Mouse (Mus musculus) midbrain, embryonic 11.5 days (tissue): ENCODE results near the gene Mybbp1a. TPM values are rescaled to one million over a fixed set of nuclear protein-coding genes. Genes with fewer than 3 reads are reported as not detected.

Experiments used
- ATAC-seq: fragments of 200-750 bp; cut with Nextera tagmentation; 2 replicates; pipeline ENCODE4 v1.8.0; 2017; ENCODE audit warnings: moderate TSS enrichment, moderate library complexity; ENCODE audit not compliant: low FRiP score
- DNase-seq: peaks from one replicate; pipeline ENCODE4 v3.0.0; 2015; ENCODE audit warnings: low spot score; ENCODE audit errors: missing footprints
- H3K27ac ChIP-seq: fragments of 300-500 bp; sonication (generic); 2 replicates; pipeline ENCODE4 v1.5.1; 2014; ENCODE audit warnings: low read depth, low read length
- H3K27me3 ChIP-seq: fragments of 300-500 bp; sonication (generic); 2 replicates; pipeline ENCODE4 v1.6.1; 2014; ENCODE audit warnings: mild to moderate bottlenecking, low read length, moderate library complexity, mixed read lengths; ENCODE audit not compliant: control insufficient read depth, insufficient read depth
- H3K36me3 ChIP-seq: fragments of 300-500 bp; sonication (generic); 2 replicates; pipeline ENCODE4 v1.6.1; 2014; ENCODE audit warnings: mild to moderate bottlenecking, low read length, moderate library complexity, mixed read lengths; ENCODE audit not compliant: control insufficient read depth, insufficient read depth
- H3K4me1 ChIP-seq: fragments of 300-500 bp; sonication (generic); 2 replicates; pipeline ENCODE4 v1.6.1; 2014; ENCODE audit warnings: low read length; ENCODE audit not compliant: control insufficient read depth, insufficient read depth
- H3K4me2 ChIP-seq: fragments of 300-500 bp; sonication (generic); 2 replicates; pipeline ENCODE4 v1.6.1; 2014; ENCODE audit warnings: mild to moderate bottlenecking, moderate library complexity
- H3K4me3 ChIP-seq: fragments of 300-500 bp; sonication (generic); 2 replicates; pipeline ENCODE4 v1.5.1; 2014; ENCODE audit warnings: low read depth, low read length
- H3K9ac ChIP-seq: fragments of 300-500 bp; sonication (generic); 2 replicates; pipeline ENCODE4 v1.6.1; 2014; ENCODE audit warnings: low read length
- H3K9me3 ChIP-seq: fragments of 300-500 bp; sonication (generic); 2 replicates; pipeline ENCODE4 v1.6.1; 2016; ENCODE audit warnings: low read length; ENCODE audit not compliant: control insufficient read depth
- WGBS: fragments of 180-500 bp; shearing (Covaris S2); extraction: QIAGEN DNeasy Blood & Tissue Kit; methylation state at CpG from one replicate; pipeline ENCODE4 v1.1.7; 2014; 5-methylcytosine and 5-hydroxymethylcytosine counted together
- polyA plus RNA-seq: library from polyadenylated mRNA; unstranded; fragments of >200 nt; fragmentation: Nextera tagmentation; extraction: Ambion mirVana; gene quantifications from 2 replicates; pipeline ENCODE4 v1.2.1, GENCODE M21; 2014

The Mybbp1a gene
- polyA plus RNA-seq, 1 experiment from 2014 or later: 144 TPM

- Histone ChIP-seq H3K27me3 (peaks cover 18% of the 10 kb centered on the region), H3K4me3 (no peak overlapping the region)
- no peak for DNase-seq
Measured at GRCm38 (mm10) chr11:72487171-72487570, 46.0 kb downstream of the Mybbp1a start.

GRCm38 (mm10) chr11:72487739-72488138 is 46.6 kb downstream of the Mybbp1a start:
- H3K9me3 ChIP-seq: no peaks in the 10 kb centered on the region
- no peak for DNase-seq
- 92% methylated on average over 2 of the region's 2 CpGs for WGBS
- 0 out of 2 replicates have a peak overlapping the region, but pooled peaks have one; percentile 2 for H3K4me3 ChIP-seq
- peaks cover 7% of the 10 kb centered on the region; the same call in 1 of the 2 replicates for H3K4me1 ChIP-seq
- H3K36me3 ChIP-seq: no peaks in the 10 kb centered on the region
- ATAC-seq: no peak
- no peak overlapping the region for H3K27ac ChIP-seq
- no peak overlapping the region for H3K9ac ChIP-seq
- H3K27me3 ChIP-seq: peaks cover 18% of the 10 kb centered on the region
- H3K4me2 ChIP-seq: peak overlapping the region; percentile 89

More at GRCm38 (mm10) chr11:72487171-72487570, 46.0 kb downstream of the Mybbp1a start:
- no peak for ATAC-seq
- WGBS: 70% methylated on average over 5 of the region's 5 CpGs
- no peak overlapping the region for H3K9ac ChIP-seq
- peaks cover 7% of the 10 kb centered on the region; the same call in 1 of the 2 replicates for H3K4me1 ChIP-seq
- no peak overlapping the region for H3K27ac ChIP-seq
- H3K36me3 ChIP-seq: no peaks in the 10 kb centered on the region
- no peaks in the 10 kb centered on the region for H3K9me3 ChIP-seq
- H3K4me2 ChIP-seq: no peak overlapping the region

- Histone ChIP-seq H3K4me3 (peak overlapping the region; percentile 65), H3K4me2 (peak overlapping the region; percentile 89), H3K27me3 (peaks cover 18% of the 10 kb centered on the region), H3K36me3 (no peaks in the 10 kb centered on the region), H3K9me3 (no peaks in the 10 kb centered on the region), H3K27ac (peak overlapping the region; percentile 50), H3K9ac (peak overlapping the region; percentile 67), H3K4me1 (peaks cover 7% of the 10 kb centered on the region; the same call in 1 of the 2 replicates)
- DNase-seq (peak; percentile 94), ATAC-seq (peak; percentile 67; the same call in 1 of the 2 replicates)
- WGBS: under 1% methylated on average over 38 of the region's 38 CpGs
Measured at GRCm38 (mm10) chr11:72488753-72489271, 47.7 kb downstream of the Mybbp1a start.

GRCm38 (mm10) chr11:72489397-72489796 is 48.2 kb downstream of the Mybbp1a start:
- WGBS: under 1% methylated on average over 32 of the region's 42 CpGs
- Histone ChIP-seq H3K36me3 (no peaks in the 10 kb centered on the region), H3K4me1 (peaks cover 7% of the 10 kb centered on the region; the same call in 1 of the 2 replicates), H3K4me3 (peak overlapping the region; percentile 65), H3K9me3 (no peaks in the 10 kb centered on the region), H3K4me2 (peak overlapping the region; percentile 89), H3K9ac (peak overlapping the region; percentile 67), H3K27me3 (peaks cover 18% of the 10 kb centered on the region), H3K27ac (peak overlapping the region; percentile 50)
- DNase-seq (peak; percentile 90), ATAC-seq (peak; percentile 28)

GRCm38 (mm10) chr11:72489881-72490301 is 48.7 kb downstream of the Mybbp1a start, which contains the start of gene Spns2:
Gene Spns2 (minus strand): TSS chr11:72489904.
- H3K9me3 ChIP-seq: no peaks in the 10 kb centered on the region
- peak within 1 kb of the TSS; percentile 65 for H3K4me3 ChIP-seq
- under 1% methylated on average over 38 of the region's 42 CpGs for WGBS
- peak within 1 kb of the TSS; percentile 89 for H3K4me2 ChIP-seq
- H3K27me3 ChIP-seq: peaks cover 18% of the 10 kb centered on the region
- H3K27ac ChIP-seq: peak within 1 kb of the TSS; percentile 50
- peaks cover 7% of the 10 kb centered on the region; the same call in 1 of the 2 replicates for H3K4me1 ChIP-seq
- no peaks in the 10 kb centered on the region for H3K36me3 ChIP-seq
- peak; percentile 98 for DNase-seq
- peak; percentile 93 for ATAC-seq
- H3K9ac ChIP-seq: peak within 1 kb of the TSS; percentile 67

- ATAC-seq: no peak
- H3K4me1 ChIP-seq: peaks cover 4% of the 10 kb centered on the region; the same call in 1 of the 2 replicates
- no peaks in the 10 kb centered on the region for H3K36me3 ChIP-seq
- H3K9ac ChIP-seq: no peak overlapping the region
- DNase-seq: peak; percentile 69
- H3K4me2 ChIP-seq: no peak overlapping the region
- no peak overlapping the region for H3K27ac ChIP-seq
- no peak overlapping the region for H3K4me3 ChIP-seq
- no peaks in the 10 kb centered on the region for H3K9me3 ChIP-seq
- peaks cover 18% of the 10 kb centered on the region for H3K27me3 ChIP-seq
- WGBS: 68% methylated on average over 15 of the region's 15 CpGs
Measured at GRCm38 (mm10) chr11:72491130-72491960, 50.2 kb downstream of the Mybbp1a start.

- H3K4me1 ChIP-seq: peaks cover 1% of the 10 kb centered on the region; the same call in 1 of the 2 replicates
- H3K36me3 ChIP-seq: no peaks in the 10 kb centered on the region
- H3K9me3 ChIP-seq: no peaks in the 10 kb centered on the region
- ATAC-seq (no peak), DNase-seq (peak; percentile 83)
- no peak overlapping the region for H3K4me2 ChIP-seq
- H3K4me3 ChIP-seq: no peak overlapping the region
- peaks cover under 1% of the 10 kb centered on the region for H3K27me3 ChIP-seq
- no peak overlapping the region for H3K27ac ChIP-seq
- H3K9ac ChIP-seq: no peak overlapping the region
- 54% methylated on average over 8 of the region's 8 CpGs for WGBS
Measured at GRCm38 (mm10) chr11:72494046-72494988, 53.2 kb downstream of the Mybbp1a start.

- Histone ChIP-seq H3K4me3 (no peak overlapping the region), H3K27me3 (no peaks in the 10 kb centered on the region; the same call in 1 of the 2 replicates), H3K9me3 (no peaks in the 10 kb centered on the region), H3K4me1 (no peaks in the 10 kb centered on the region), H3K36me3 (no peaks in the 10 kb centered on the region), H3K4me2 (no peak overlapping the region), H3K9ac (no peak overlapping the region), H3K27ac (no peak overlapping the region)
- ATAC-seq (no peak), DNase-seq (peak; percentile 14)
- 58% methylated on average over 3 of the region's 3 CpGs for WGBS
Measured at GRCm38 (mm10) chr11:72496066-72496465, 54.9 kb downstream of the Mybbp1a start.
